Mouse (Mus musculus): ENCODE results near the gene Ntmt1. TPM values are rescaled to one million over a fixed set of nuclear protein-coding genes. Genes with fewer than 3 reads are reported as not detected.

Gene Ntmt1
- polyA plus RNA-seq (2015; fragmentation: Nextera tagmentation; extraction: Ambion mirVana): 27.8 and 30.2 TPM in 2 replicates

DNA sequence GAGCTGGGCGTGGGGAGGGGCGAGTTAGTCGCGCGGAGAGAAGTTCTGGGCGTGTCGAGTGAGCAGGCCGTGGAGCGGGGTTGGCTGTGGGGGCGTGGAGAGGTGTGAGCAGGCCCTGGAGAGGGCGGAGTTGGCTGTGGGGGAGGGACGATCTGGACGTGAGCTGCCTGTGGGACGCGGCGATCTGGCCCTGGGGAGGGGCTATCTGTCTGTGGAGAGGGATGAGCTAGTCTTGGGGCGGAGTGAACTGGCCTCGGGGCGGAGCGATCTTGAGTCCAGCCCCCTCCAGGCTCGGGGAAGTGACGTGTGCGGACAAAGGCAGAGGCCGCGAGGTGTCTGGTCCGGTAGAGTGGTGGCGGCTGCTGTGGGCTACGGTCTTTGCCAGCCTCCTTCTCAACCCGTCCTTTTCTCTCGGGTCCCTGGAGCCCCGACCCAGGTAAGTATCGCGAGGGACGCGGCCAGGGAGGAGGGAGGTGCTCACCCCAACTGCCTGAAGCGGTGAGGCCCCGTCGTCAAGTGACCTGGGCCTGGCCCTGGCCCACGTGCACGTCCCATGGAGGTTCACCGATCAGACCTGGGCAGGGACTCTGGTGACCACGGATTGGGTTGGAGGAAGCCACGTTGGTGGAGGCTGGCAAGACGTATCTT is at the start of gene Ntmt1:
Gene Ntmt1 (plus strand): TSS at position 179 of the 648 bp plus-strand sequence.
- H3K27me3 ChIP-seq (ENCODE audit: insufficient read depth, low read length): peaks cover 6% of the 10 kb centered on the region; the same call in 1 of the 2 replicates
- H3K27ac ChIP-seq (ENCODE audit: low read depth): peak within 1 kb of the TSS; percentile 87
- DNase-seq (peak; percentile 100), ATAC-seq (peak; percentile 98)
- WGBS (ENCODE audit: insufficient replicate concordance): 0% methylated on average over 30 of the region's 44 CpGs
- H3K4me3 ChIP-seq (ENCODE audit: low read depth, low read length): peak within 1 kb of the TSS; percentile 63
- H3K4me2 ChIP-seq (ENCODE audit: low read depth, low read length): peak within 1 kb of the TSS; percentile 82
- H3K36me3 ChIP-seq (replicated peaks; ENCODE audit: insufficient read depth, low read length): no peaks in the 10 kb centered on the region; the same call in 1 of the 2 replicates
- TF ChIP-seq EP300 (IDR thresholded peaks at IDR 0.05; ENCODE audit: low read depth) (no peak), CTCF (IDR thresholded peaks at IDR 0.05; ENCODE audit: low read depth) (no peak)
- H3K9ac ChIP-seq (replicated peaks): peak within 1 kb of the TSS; percentile 75
- peaks cover 25% of the 10 kb centered on the region for H3K4me1 ChIP-seq (ENCODE audit: insufficient read depth)
- H3K9me3 ChIP-seq (ENCODE audit: low read length): no peaks in the 10 kb centered on the region

GRCm38 (mm10) chr2:30758341-30759087 is 49.1 kb upstream of the Ntmt1 start:
- Histone ChIP-seq H3K27me3 (ENCODE audit: insufficient read depth, low read length) (no peaks in the 10 kb centered on the region), H3K4me3 (ENCODE audit: low read depth, low read length) (no peak overlapping the region), H3K9me3 (ENCODE audit: low read length) (no peaks in the 10 kb centered on the region), H3K4me1 (ENCODE audit: insufficient read depth) (peaks cover 24% of the 10 kb centered on the region), H3K36me3 (replicated peaks; ENCODE audit: insufficient read depth, low read length) (no peaks in the 10 kb centered on the region), H3K9ac (replicated peaks) (no peak overlapping the region), H3K4me2 (ENCODE audit: low read depth, low read length) (peak overlapping the region; percentile 33; the same call in 1 of the 2 replicates), H3K27ac (ENCODE audit: low read depth) (peak overlapping the region; percentile 55; the same call in 1 of the 2 replicates)
- peak; percentile 59 for ATAC-seq
- peak; percentile 82 for DNase-seq
- peak; percentile 35; the same call in 1 of the 2 replicates for TF ChIP-seq CTCF (IDR thresholded peaks at IDR 0.05; ENCODE audit: low read depth)
- TF ChIP-seq EP300 (IDR thresholded peaks at IDR 0.05; ENCODE audit: low read depth): peak; percentile 22; the same call in 1 of the 2 replicates
- WGBS (ENCODE audit: insufficient replicate concordance): 21% methylated on average over 17 of the region's 17 CpGs

GRCm38 (mm10) chr2:30759088-30759374 is 48.6 kb upstream of the Ntmt1 start:
- H3K27ac ChIP-seq (ENCODE audit: low read depth): no peak overlapping the region
- no peaks in the 10 kb centered on the region for H3K27me3 ChIP-seq (ENCODE audit: insufficient read depth, low read length)
- no peaks in the 10 kb centered on the region for H3K36me3 ChIP-seq (replicated peaks; ENCODE audit: insufficient read depth, low read length)
- H3K4me3 ChIP-seq (ENCODE audit: low read depth, low read length): no peak overlapping the region
- H3K4me2 ChIP-seq (ENCODE audit: low read depth, low read length): no peak overlapping the region
- no peak for ATAC-seq
- no peak for TF ChIP-seq EP300 (IDR thresholded peaks at IDR 0.05; ENCODE audit: low read depth)
- no peak for TF ChIP-seq CTCF (IDR thresholded peaks at IDR 0.05; ENCODE audit: low read depth)
- H3K9ac ChIP-seq (replicated peaks): no peak overlapping the region
- DNase-seq: no peak
- H3K9me3 ChIP-seq (ENCODE audit: low read length): no peaks in the 10 kb centered on the region
- peaks cover 24% of the 10 kb centered on the region for H3K4me1 ChIP-seq (ENCODE audit: insufficient read depth)
- WGBS (ENCODE audit: insufficient replicate concordance): 68% methylated on average over 4 of the region's 4 CpGs

- no peak for DNase-seq
- H3K4me1 ChIP-seq (ENCODE audit: insufficient read depth): peaks cover 24% of the 10 kb centered on the region
- H3K9me3 ChIP-seq (ENCODE audit: low read length): no peaks in the 10 kb centered on the region
- TF ChIP-seq EP300 (IDR thresholded peaks at IDR 0.05; ENCODE audit: low read depth) (no peak), CTCF (IDR thresholded peaks at IDR 0.05; ENCODE audit: low read depth) (no peak)
- no peaks in the 10 kb centered on the region for H3K36me3 ChIP-seq (replicated peaks; ENCODE audit: insufficient read depth, low read length)
- H3K9ac ChIP-seq (replicated peaks): no peak overlapping the region
- ATAC-seq: no peak
- H3K4me3 ChIP-seq (ENCODE audit: low read depth, low read length): no peak overlapping the region
- H3K27me3 ChIP-seq (ENCODE audit: insufficient read depth, low read length): no peaks in the 10 kb centered on the region
- 75% methylated on average over 4 of the region's 4 CpGs for WGBS (ENCODE audit: insufficient replicate concordance)
- H3K27ac ChIP-seq (ENCODE audit: low read depth): 0 out of 2 replicates have a peak overlapping the region, but pooled peaks have one; percentile 7
- no peak overlapping the region for H3K4me2 ChIP-seq (ENCODE audit: low read depth, low read length)
Observed at GRCm38 (mm10) chr2:30759442-30759841, 48.2 kb upstream of the Ntmt1 start.

DNA sequence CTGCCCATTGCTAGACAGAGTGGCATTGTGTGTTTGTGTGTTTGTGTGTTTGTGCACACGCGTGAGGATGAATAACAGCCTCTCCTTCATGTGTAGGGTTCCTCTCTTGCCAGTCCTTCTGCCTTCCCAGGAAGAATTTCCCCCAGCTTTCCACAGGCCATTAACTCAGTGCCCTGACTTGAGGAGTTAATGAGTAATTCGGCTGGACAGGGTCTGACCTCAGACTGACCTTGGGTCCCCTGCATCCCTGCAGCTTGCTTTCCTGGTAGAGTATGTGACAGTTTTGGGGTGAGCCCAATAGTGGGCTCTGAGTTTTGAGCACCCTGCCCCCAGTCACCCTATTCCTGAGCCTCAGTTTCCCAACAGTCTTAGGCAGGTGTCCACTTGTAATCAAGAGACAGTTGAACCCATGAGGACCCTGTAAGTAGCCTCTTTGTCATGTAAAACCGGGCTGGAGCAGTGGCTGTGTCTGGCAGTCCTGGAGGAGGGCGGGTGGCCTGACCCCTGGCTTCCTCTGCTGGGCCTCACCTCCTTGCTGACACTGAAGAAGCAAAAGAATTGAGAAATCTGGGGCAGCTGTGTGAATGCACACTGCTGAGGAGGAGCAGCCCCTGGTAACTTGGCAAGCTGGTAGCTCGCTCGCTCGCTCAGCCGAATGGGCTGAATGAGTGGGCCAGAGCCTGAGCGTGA is 47.6 kb upstream of the Ntmt1 start:
- 53% methylated on average over 10 of the region's 10 CpGs for WGBS (ENCODE audit: insufficient replicate concordance)
- TF ChIP-seq CTCF (IDR thresholded peaks at IDR 0.05; ENCODE audit: low read depth): no peak
- TF ChIP-seq EP300 (IDR thresholded peaks at IDR 0.05; ENCODE audit: low read depth): no peak
- Histone ChIP-seq H3K4me3 (ENCODE audit: low read depth, low read length) (no peak overlapping the region), H3K36me3 (replicated peaks; ENCODE audit: insufficient read depth, low read length) (no peaks in the 10 kb centered on the region), H3K27me3 (ENCODE audit: insufficient read depth, low read length) (no peaks in the 10 kb centered on the region), H3K9me3 (ENCODE audit: low read length) (no peaks in the 10 kb centered on the region), H3K4me1 (ENCODE audit: insufficient read depth) (peaks cover 24% of the 10 kb centered on the region), H3K9ac (replicated peaks) (no peak overlapping the region), H3K4me2 (ENCODE audit: low read depth, low read length) (no peak overlapping the region), H3K27ac (ENCODE audit: low read depth) (0 out of 2 replicates have a peak overlapping the region, but pooled peaks have one; percentile 7)
- ATAC-seq: peak; percentile 49
- no peak for DNase-seq

DNA sequence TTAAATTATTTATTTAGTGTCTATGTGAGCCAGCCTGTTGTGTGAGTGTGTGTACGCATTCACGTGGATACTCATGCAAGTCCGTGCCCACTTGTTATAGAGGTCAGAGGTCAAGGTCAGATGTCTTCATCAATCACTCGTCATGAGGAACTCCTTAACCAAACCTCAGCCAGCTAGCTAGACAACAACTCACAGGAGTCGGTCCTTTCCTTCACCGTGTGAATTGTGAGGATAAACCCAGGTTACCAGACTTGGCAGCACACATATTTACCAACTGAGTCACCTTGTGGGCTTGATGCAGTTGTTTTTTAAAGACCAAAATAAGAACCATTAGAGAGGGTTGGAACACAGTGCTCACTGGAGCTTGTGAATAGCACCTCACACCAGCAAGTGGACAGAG is 46.9 kb upstream of the Ntmt1 start:
- Histone ChIP-seq H3K4me2 (ENCODE audit: low read depth, low read length) (no peak overlapping the region), H3K4me3 (ENCODE audit: low read depth, low read length) (no peak overlapping the region), H3K4me1 (ENCODE audit: insufficient read depth) (peaks cover 24% of the 10 kb centered on the region), H3K9me3 (ENCODE audit: low read length) (no peaks in the 10 kb centered on the region), H3K9ac (replicated peaks) (no peak overlapping the region), H3K36me3 (replicated peaks; ENCODE audit: insufficient read depth, low read length) (no peaks in the 10 kb centered on the region), H3K27ac (ENCODE audit: low read depth) (0 out of 2 replicates have a peak overlapping the region, but pooled peaks have one; percentile 7), H3K27me3 (ENCODE audit: insufficient read depth, low read length) (no peaks in the 10 kb centered on the region)
- TF ChIP-seq CTCF (IDR thresholded peaks at IDR 0.05; ENCODE audit: low read depth) (no peak), EP300 (IDR thresholded peaks at IDR 0.05; ENCODE audit: low read depth) (no peak)
- no peak for ATAC-seq
- WGBS (ENCODE audit: insufficient replicate concordance): 54% methylated on average over 6 of the region's 6 CpGs
- DNase-seq: no peak

Measured in liver, postnatal 0 days (tissue).